Mouse (Mus musculus) monocyte, adult 59 days (primary cell): ENCODE measurements around the gene Mtfp1. TPM values are rescaled to one million over a fixed set of nuclear protein-coding genes. Genes with fewer than 3 reads are reported as not detected.

Experiments used
- total RNA-seq, 2 experiments: library from RNA; stranded (reverse); gene quantifications; one replicate each; pipeline ENCODE4 v1.2.4; 2023

Gene Mtfp1
- total RNA-seq: under 1 TPM; 0.47 to 0.88 TPM

GRCm38 (mm10) chr11:4095171-4096053, at the start of gene Mtfp1:
Gene Mtfp1, minus strand, starts transcription at chr11:4095445.

GRCm38 (mm10) chr11:4134986-4135935, 40.0 kb upstream of the Mtfp1 start, which contains the start of gene Rnf215:
Gene Rnf215, plus strand, starts transcription at chr11:4135202.

GRCm38 (mm10) chr11:4122742-4123579, 27.7 kb upstream of the Mtfp1 start, which contains the start of gene Sec14l2:
Gene Sec14l2, minus strand, starts transcription at chr11:4123415.

GRCm38 (mm10) chr11:4064627-4065122, 30.6 kb downstream of the Mtfp1 start, which contains the start of gene Sec14l3:
Gene Sec14l3, plus strand, starts transcription at chr11:4064841.

Other genes with a start within 250 kb of the Mtfp1 start
- not detected for gene Osbp2, start 231.5 kb downstream of the Mtfp1 start, total RNA-seq
- 1 to 10 TPM; 1.3 to 1.9 TPM for gene 4921536K21Rik, start 200.3 kb downstream of the Mtfp1 start, total RNA-seq
- 10 to 100 TPM; 10.5 to 11.7 TPM for gene Dusp18, start 200.2 kb downstream of the Mtfp1 start, total RNA-seq
- 10 to 100 TPM; 27.1 to 29.5 TPM for gene Slc35e4, start 180.8 kb downstream of the Mtfp1 start, total RNA-seq
- gene Tcn2, start 163.3 kb downstream of the Mtfp1 start, total RNA-seq: 100 to 1,000 TPM; 108 to 152 TPM
- gene Pes1, start 131.5 kb downstream of the Mtfp1 start, total RNA-seq: 10 to 100 TPM; 62.3 to 64.0 TPM
- gene 4930556J24Rik, start 118.7 kb downstream of the Mtfp1 start, total RNA-seq: not detected
- gene Gal3st1, start 111.8 kb downstream of the Mtfp1 start, total RNA-seq: not detected
- not detected for gene Sec14l4, start 64.0 kb downstream of the Mtfp1 start, total RNA-seq
- gene Sec14l3, start 30.6 kb downstream of the Mtfp1 start, total RNA-seq: not detected
- under 1 TPM in 1 of 2 experiments, not detected in 1; 0.33 TPM for gene Sec14l2, start 28.0 kb upstream of the Mtfp1 start, total RNA-seq
- gene Rnf215, start 39.8 kb upstream of the Mtfp1 start, total RNA-seq: 10 to 100 TPM; 21.5 to 30.7 TPM
- 1 to 10 TPM; 1.0 to 1.1 TPM for gene Ccdc157, start 64.8 kb upstream of the Mtfp1 start, total RNA-seq
- gene Sf3a1, start 64.9 kb upstream of the Mtfp1 start, total RNA-seq: 10 to 100 TPM; 29.3 to 31.8 TPM
- gene Tbc1d10a, start 91.3 kb upstream of the Mtfp1 start, total RNA-seq: 10 to 100 TPM; 36.5 to 38.7 TPM
- 1 to 10 TPM; 2.6 to 4.3 TPM for gene Castor1, start 122.8 kb upstream of the Mtfp1 start, total RNA-seq
- 10 to 100 TPM; 74.4 to 81.8 TPM for gene Osm, start 141.0 kb upstream of the Mtfp1 start, total RNA-seq
- 1 to 10 TPM; 2.3 to 3.4 TPM for gene Lif, start 162.1 kb upstream of the Mtfp1 start, total RNA-seq